Mouse (Mus musculus): ENCODE results near the gene Dnah6. TPM values are rescaled to one million over a fixed set of nuclear protein-coding genes. Genes with fewer than 3 reads are reported as not detected.

Dnah6 gene
- 0.34 and 0.42 TPM in 2 replicates for polyA plus RNA-seq (2014; fragmentation: Nextera tagmentation; extraction: Ambion mirVana)

DNA sequence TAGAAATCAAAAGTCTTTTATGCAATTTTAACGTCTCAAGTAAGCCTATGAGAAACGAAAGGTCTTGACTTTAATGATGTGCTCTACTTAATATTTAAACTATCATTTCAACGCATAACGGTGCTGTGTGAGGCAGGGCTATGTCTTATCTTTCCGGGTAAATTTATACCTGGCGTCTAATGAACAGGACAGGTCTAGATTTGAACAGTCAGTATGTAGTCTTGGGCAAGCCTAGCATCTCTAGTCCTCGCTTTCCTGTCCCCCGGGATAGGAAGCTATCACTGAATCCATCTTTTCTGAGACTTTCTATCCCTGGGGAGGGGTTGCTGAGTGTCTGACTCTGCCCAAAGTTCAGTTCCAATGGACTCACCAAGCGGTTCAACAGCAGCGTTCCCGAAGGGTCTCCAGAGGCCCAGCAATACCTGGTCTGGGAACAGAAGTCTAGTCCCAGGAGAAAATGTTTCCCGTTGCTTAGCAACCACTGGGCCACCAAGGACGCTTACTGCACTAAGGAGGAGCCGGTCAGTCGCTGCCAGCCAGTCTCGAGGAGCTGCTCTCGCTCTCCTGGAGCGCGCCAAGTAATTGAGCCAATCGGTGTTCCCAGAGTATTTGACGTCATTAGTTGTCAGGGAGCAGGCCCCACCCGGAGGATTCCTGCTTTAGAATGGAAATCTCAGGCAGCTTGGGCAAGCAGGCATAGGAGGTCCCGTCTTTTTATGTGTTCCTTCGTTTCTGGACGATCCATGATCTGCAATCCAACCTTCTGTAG lies at the start of gene Dnah6:
TSS of gene Dnah6 (minus strand) at position 463 of the 769 bp plus-strand sequence.
- 30% methylated on average over 25 of the region's 25 CpGs for WGBS
- peak; percentile 99 for ATAC-seq

DNA sequence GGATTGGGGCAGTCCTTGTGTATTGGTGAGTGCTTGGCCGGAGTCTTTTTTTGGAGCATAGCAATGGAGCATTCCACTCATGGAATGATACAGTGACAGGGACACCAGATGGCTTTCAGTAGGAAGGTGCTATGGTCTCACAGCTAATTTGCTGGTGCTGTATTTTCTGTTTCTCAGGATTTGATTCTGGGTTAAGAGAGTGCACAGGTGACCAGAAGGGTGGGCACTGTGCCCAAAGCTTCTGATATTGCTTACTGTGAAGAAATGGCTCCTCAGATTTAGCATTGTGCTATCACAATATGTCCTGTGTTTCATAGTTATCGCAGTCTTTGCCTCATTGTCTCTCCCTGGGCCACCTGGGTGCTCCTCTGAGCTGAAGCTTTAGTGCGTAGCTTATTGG lies 47.9 kb upstream of the Dnah6 start:
- no peak overlapping the region for H3K4me3 ChIP-seq (ENCODE audit: low read depth, low read length)
- DNase-seq (ENCODE audit: low spot score) (no peak), ATAC-seq (no peak)
- H3K27me3 ChIP-seq (replicated peaks; ENCODE audit: control insufficient read depth, insufficient read depth, low read length) = no peaks in the 10 kb centered on the region
- no peak overlapping the region for H3K4me2 ChIP-seq (ENCODE audit: low read length)
- H3K4me1 ChIP-seq (ENCODE audit: control insufficient read depth, insufficient read depth, low read length) = no peaks in the 10 kb centered on the region
- no peak overlapping the region for H3K27ac ChIP-seq (ENCODE audit: low read depth, low read length)
- H3K36me3 ChIP-seq (ENCODE audit: control insufficient read depth, insufficient read depth, low read length) = peaks cover 66% of the 10 kb centered on the region
- WGBS = 94% methylated on average over 3 of the region's 3 CpGs
- H3K9ac ChIP-seq (ENCODE audit: low read length) = no peak overlapping the region
- no peaks in the 10 kb centered on the region for H3K9me3 ChIP-seq (replicated peaks; ENCODE audit: control insufficient read depth, low read length)

More for the DNA sequence above, at the start of gene Dnah6:
- Histone ChIP-seq H3K4me2 (ENCODE audit: low read length) (peak within 1 kb of the TSS; percentile 64), H3K4me3 (ENCODE audit: low read depth, low read length) (peak within 1 kb of the TSS; percentile 32), H3K36me3 (ENCODE audit: control insufficient read depth, insufficient read depth, low read length) (no peaks in the 10 kb centered on the region), H3K27me3 (replicated peaks; ENCODE audit: control insufficient read depth, insufficient read depth, low read length) (no peaks in the 10 kb centered on the region), H3K4me1 (ENCODE audit: control insufficient read depth, insufficient read depth, low read length) (peaks cover 2% of the 10 kb centered on the region; the same call in 1 of the 2 replicates), H3K9me3 (replicated peaks; ENCODE audit: control insufficient read depth, low read length) (no peaks in the 10 kb centered on the region), H3K9ac (ENCODE audit: low read length) (peak within 1 kb of the TSS; percentile 55), H3K27ac (ENCODE audit: low read depth, low read length) (no peak within 1 kb of the TSS)
- DNase-seq (ENCODE audit: low spot score) = peak; percentile 98

DNA sequence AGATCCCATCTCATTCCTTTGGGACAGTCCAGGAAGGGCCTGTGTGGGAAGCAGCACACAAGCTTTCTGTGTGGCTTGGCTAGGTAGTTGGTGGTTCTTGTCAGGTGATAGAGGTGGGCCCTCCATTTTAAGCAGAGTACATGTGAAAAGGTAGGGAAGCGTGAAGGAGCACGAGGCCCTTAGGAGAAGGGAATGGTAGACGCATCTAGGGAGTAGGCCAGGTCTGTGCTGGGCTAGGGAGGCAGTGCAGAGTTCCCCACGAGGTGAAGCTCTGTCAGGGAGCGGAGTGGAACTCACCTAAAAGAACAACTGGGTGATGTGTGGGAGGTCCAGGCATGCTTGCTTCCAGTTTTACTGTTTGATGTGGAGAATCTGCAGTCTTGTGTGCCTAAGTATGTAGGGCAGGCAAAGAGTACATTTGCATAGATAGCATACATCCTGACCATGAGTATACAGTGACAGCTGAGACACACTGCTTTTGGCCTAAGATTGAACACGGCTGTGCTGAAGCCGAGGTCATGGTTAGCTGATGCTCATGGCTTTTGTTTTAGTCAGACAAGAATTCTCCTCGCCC lies 46.4 kb upstream of the Dnah6 start:
- no peak overlapping the region for H3K27ac ChIP-seq (ENCODE audit: low read depth, low read length)
- 96% methylated on average over 8 of the region's 8 CpGs for WGBS
- ATAC-seq (no peak), DNase-seq (ENCODE audit: low spot score) (no peak)
- H3K4me3 ChIP-seq (ENCODE audit: low read depth, low read length) = no peak overlapping the region
- peaks cover 70% of the 10 kb centered on the region for H3K36me3 ChIP-seq (ENCODE audit: control insufficient read depth, insufficient read depth, low read length)
- H3K4me1 ChIP-seq (ENCODE audit: control insufficient read depth, insufficient read depth, low read length) = no peaks in the 10 kb centered on the region
- no peak overlapping the region for H3K4me2 ChIP-seq (ENCODE audit: low read length)
- no peaks in the 10 kb centered on the region for H3K9me3 ChIP-seq (replicated peaks; ENCODE audit: control insufficient read depth, low read length)
- no peak overlapping the region for H3K9ac ChIP-seq (ENCODE audit: low read length)
- H3K27me3 ChIP-seq (replicated peaks; ENCODE audit: control insufficient read depth, insufficient read depth, low read length) = no peaks in the 10 kb centered on the region

DNA sequence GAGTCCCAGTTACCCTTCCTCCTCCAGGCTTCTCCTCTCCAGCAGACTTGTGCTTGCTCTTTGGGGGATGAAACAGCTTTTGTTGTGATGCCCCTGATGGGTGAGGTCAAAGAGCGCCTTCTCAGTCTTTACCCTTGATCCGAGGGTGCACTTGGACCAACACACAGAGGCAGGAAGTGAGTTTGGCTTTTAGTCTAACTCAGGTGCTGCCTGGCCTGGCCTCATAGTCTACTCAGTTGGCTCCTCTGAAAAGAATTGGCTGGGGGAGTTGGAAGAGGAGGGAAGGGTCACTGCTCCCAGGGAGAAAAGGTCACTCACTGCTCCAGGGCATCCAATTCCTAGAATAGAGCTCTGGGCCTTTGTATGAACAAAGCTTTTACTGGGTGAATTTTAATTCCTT lies 43.4 kb upstream of the Dnah6 start:
- no peak overlapping the region for H3K4me3 ChIP-seq (ENCODE audit: low read depth, low read length)
- H3K4me1 ChIP-seq (ENCODE audit: control insufficient read depth, insufficient read depth, low read length) = no peaks in the 10 kb centered on the region
- H3K27me3 ChIP-seq (replicated peaks; ENCODE audit: control insufficient read depth, insufficient read depth, low read length) = no peaks in the 10 kb centered on the region
- no peaks in the 10 kb centered on the region for H3K9me3 ChIP-seq (replicated peaks; ENCODE audit: control insufficient read depth, low read length)
- peaks cover 65% of the 10 kb centered on the region for H3K36me3 ChIP-seq (ENCODE audit: control insufficient read depth, insufficient read depth, low read length)
- H3K9ac ChIP-seq (ENCODE audit: low read length) = no peak overlapping the region
- DNase-seq (ENCODE audit: low spot score) (no peak), ATAC-seq (no peak)
- H3K27ac ChIP-seq (ENCODE audit: low read depth, low read length) = no peak overlapping the region
- WGBS = 45% methylated on average over 2 of the region's 2 CpGs
- H3K4me2 ChIP-seq (ENCODE audit: low read length) = no peak overlapping the region

DNA sequence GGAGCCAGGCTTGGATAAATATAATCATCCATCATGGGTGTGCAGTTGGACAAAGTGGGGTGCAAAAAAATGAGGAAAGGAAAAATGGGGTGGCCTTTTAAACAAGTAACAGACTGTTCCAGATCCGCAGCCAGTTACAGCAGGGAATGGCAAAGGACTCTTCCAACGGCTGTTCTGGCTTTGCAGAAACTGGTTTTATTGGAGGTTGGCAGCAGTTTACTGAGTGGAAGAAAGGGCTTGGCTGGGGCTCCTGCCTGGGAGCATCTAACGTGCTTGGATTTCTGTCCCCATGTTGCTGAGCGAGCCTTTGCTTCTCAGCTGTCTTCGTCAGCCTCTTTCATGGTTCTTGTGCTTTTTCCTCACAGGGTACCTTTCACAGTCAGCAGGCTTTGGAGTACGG lies 38.7 kb upstream of the Dnah6 start:
- H3K4me3 ChIP-seq (ENCODE audit: low read depth, low read length) = no peak overlapping the region
- ATAC-seq (no peak), DNase-seq (ENCODE audit: low spot score) (no peak)
- H3K36me3 ChIP-seq (ENCODE audit: control insufficient read depth, insufficient read depth, low read length) = peaks cover 72% of the 10 kb centered on the region
- H3K9me3 ChIP-seq (replicated peaks; ENCODE audit: control insufficient read depth, low read length) = no peaks in the 10 kb centered on the region
- no peak overlapping the region for H3K4me2 ChIP-seq (ENCODE audit: low read length)
- H3K4me1 ChIP-seq (ENCODE audit: control insufficient read depth, insufficient read depth, low read length) = no peaks in the 10 kb centered on the region
- H3K9ac ChIP-seq (ENCODE audit: low read length) = no peak overlapping the region
- WGBS = 93% methylated on average over 6 of the region's 6 CpGs
- H3K27me3 ChIP-seq (replicated peaks; ENCODE audit: control insufficient read depth, insufficient read depth, low read length) = no peaks in the 10 kb centered on the region
- no peak overlapping the region for H3K27ac ChIP-seq (ENCODE audit: low read depth, low read length)

DNA sequence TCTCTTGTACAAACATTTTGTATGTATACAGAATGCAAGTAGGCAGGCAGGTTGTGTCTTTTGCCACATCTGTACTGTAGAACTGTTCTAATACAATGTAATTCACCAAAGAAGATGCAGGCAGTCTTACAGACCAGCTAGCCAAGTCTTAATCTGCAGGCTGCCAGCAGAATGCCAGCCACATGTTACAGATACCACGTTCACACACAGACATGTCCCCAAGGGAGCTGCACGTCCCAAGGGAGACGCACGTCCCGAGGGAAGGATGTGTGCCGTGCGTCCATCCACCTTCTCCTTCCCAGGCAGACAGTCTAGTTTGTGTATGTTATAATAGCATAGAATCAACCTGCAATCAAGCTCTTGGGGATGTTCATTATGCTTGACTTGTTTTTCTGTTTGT lies 35.6 kb upstream of the Dnah6 start:
- no peaks in the 10 kb centered on the region for H3K9me3 ChIP-seq (replicated peaks; ENCODE audit: control insufficient read depth, low read length)
- H3K4me2 ChIP-seq (ENCODE audit: low read length) = no peak overlapping the region
- H3K4me1 ChIP-seq (ENCODE audit: control insufficient read depth, insufficient read depth, low read length) = no peaks in the 10 kb centered on the region
- H3K27ac ChIP-seq (ENCODE audit: low read depth, low read length) = no peak overlapping the region
- ATAC-seq = no peak
- H3K27me3 ChIP-seq (replicated peaks; ENCODE audit: control insufficient read depth, insufficient read depth, low read length) = no peaks in the 10 kb centered on the region
- 98% methylated on average over 7 of the region's 7 CpGs for WGBS
- H3K4me3 ChIP-seq (ENCODE audit: low read depth, low read length) = no peak overlapping the region
- no peak for DNase-seq (ENCODE audit: low spot score)
- H3K36me3 ChIP-seq (ENCODE audit: control insufficient read depth, insufficient read depth, low read length) = peaks cover 46% of the 10 kb centered on the region
- no peak overlapping the region for H3K9ac ChIP-seq (ENCODE audit: low read length)

DNA sequence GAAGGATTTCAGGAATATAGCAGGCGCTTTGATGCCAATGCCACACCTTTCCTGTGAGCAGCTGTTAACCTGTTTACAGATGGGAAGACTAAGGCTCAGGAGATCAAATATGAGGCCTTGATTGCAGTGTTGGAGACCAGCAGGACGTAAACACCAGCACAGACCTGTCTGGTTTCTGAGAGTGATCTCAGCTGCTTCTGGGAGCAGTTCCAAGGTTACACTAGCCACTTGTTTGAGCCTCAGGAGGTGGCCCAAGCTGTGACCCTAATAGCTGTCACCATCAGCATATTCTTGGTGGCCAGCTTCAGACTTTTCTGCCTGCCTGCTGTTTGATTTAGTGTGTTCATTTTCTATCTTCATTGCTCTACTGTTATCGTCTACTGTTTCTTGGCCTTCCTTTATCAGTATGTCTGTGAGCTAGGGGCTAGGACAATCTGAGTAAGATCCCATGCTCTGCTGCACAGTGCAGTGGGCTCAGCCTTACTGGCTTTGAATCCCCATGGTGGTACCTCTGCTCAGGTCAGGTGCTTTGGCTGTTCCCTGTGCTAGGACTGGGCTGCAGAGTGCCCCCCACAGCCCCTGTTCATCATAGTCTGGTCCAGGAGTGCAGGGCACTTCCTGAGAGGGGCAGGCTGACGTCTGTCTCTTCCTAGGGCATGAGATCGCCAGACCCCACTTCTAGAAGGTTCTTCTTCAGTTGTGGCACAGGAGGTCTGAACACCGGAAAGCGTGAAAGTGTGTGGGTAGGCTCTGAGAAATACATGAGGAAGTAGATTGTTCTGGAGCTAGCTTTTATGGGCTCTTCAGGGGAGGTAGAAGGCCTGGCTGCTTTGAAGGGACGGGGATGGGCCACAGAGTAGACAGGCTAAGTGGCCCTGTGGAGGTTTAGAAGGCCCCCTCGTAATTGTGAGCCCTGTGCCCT lies 33.1 kb upstream of the Dnah6 start:
- DNase-seq (ENCODE audit: low spot score) (no peak), ATAC-seq (no peak)
- Histone ChIP-seq H3K4me2 (ENCODE audit: low read length) (no peak overlapping the region), H3K9me3 (replicated peaks; ENCODE audit: control insufficient read depth, low read length) (no peaks in the 10 kb centered on the region), H3K9ac (ENCODE audit: low read length) (no peak overlapping the region), H3K4me1 (ENCODE audit: control insufficient read depth, insufficient read depth, low read length) (peaks cover 4% of the 10 kb centered on the region), H3K36me3 (ENCODE audit: control insufficient read depth, insufficient read depth, low read length) (peaks cover 27% of the 10 kb centered on the region), H3K4me3 (ENCODE audit: low read depth, low read length) (no peak overlapping the region), H3K27me3 (replicated peaks; ENCODE audit: control insufficient read depth, insufficient read depth, low read length) (no peaks in the 10 kb centered on the region), H3K27ac (ENCODE audit: low read depth, low read length) (no peak overlapping the region)
- 84% methylated on average over 9 of the region's 9 CpGs for WGBS

DNA sequence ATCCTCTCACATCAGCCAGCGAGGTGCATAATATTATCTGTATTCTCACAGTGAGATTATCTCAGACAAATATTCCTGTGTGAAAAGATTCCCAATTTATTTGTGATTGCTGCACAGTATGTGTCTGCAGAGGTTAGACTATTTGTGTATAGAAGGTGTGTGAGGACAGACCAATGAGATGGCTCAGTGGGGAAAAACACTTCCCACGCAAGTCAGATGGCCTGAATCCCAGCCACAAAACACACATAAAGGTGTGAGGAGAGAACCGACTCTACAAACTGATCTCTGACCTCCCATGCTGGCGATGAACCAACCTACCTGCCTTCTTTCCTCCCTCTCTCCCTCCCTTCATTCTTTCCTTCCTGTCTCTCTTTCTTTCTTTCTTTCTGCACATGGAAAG lies 32.1 kb upstream of the Dnah6 start:
- DNase-seq (ENCODE audit: low spot score) = no peak
- WGBS = 88% methylated on average over 4 of the region's 4 CpGs

More for the DNA sequence above, 32.1 kb upstream of the Dnah6 start:
- Histone ChIP-seq H3K4me3 (ENCODE audit: low read depth, low read length) (no peak overlapping the region), H3K4me1 (ENCODE audit: control insufficient read depth, insufficient read depth, low read length) (peaks cover 10% of the 10 kb centered on the region), H3K9ac (ENCODE audit: low read length) (no peak overlapping the region), H3K27ac (ENCODE audit: low read depth, low read length) (no peak overlapping the region), H3K36me3 (ENCODE audit: control insufficient read depth, insufficient read depth, low read length) (peaks cover 17% of the 10 kb centered on the region), H3K27me3 (replicated peaks; ENCODE audit: control insufficient read depth, insufficient read depth, low read length) (no peaks in the 10 kb centered on the region), H3K9me3 (replicated peaks; ENCODE audit: control insufficient read depth, low read length) (no peaks in the 10 kb centered on the region), H3K4me2 (ENCODE audit: low read length) (no peak overlapping the region)
- ATAC-seq = no peak

Data from forebrain, embryonic 14.5 days (tissue).